Comparison of ENCODE assay signal across 24 mouse cellular contexts in the genomic region with DNA sequence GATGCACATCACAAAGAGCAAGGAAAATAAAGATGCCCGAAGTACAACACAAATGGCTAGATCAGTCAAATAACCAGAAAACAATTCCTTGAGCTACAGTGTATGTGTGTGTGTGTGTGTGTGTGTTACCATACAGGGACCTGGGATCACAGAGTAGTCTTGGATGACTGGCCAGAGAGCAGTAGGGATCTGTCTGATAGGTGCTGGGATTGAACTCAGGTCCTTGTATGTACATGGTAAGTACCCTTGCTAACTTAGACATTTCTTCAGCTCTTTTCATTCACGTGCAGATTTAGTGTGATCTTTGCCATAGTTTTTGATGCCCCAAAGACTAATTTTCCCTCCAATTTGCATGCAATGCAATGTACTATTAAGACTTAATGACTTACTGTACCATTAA.
"Had no signal": no experiment of that assay in that cellular context is flagged by ENCODE, and none has a peak within 500 bp of the region (broad histone marks: within the 10 kb centered on the region; RNA-seq: fewer than 3 reads in every experiment).

No protein-coding gene starts in this region.

- H3K4me2 ChIP-seq: heart, embryonic 11.5 days; heart, embryonic 13.5 days; heart, embryonic 15.5 days; kidney, embryonic 15.5 days; limb, embryonic 12.5 days; liver, embryonic 11.5 days had no signal

- ATAC-seq: forebrain, postnatal 0 days; hindbrain, postnatal 0 days; intestine, embryonic 16.5 days had no signal

- H3K4me3 ChIP-seq: heart, embryonic 13.5 days; heart, embryonic 15.5 days; kidney, embryonic 15.5 days; layer of hippocampus, adult 2 months; left cerebral cortex, adult 2 months; limb, embryonic 10.5 days; limb, embryonic 12.5 days had no signal

- H3K9me3 ChIP-seq: heart, embryonic 13.5 days; heart, embryonic 15.5 days; kidney, embryonic 15.5 days; limb, embryonic 10.5 days; limb, embryonic 12.5 days had no signal

- DNase-seq: forebrain, postnatal 0 days; gastrocnemius, postnatal 14 days; gastrocnemius, postnatal 36 days; heart, adult 18-20 months; heart, postnatal 14 days; heart, postnatal 36 days; kidney, adult 11 months; kidney, adult 2 months; kidney, adult 9 months; kidney, postnatal 14 days; kidney, postnatal 36 days; liver had no signal

- H3K4me1 ChIP-seq: heart, embryonic 15.5 days; kidney, embryonic 15.5 days; limb, embryonic 10.5 days; limb, embryonic 12.5 days had no signal

- H3K36me3 ChIP-seq: heart, embryonic 13.5 days; heart, embryonic 15.5 days; kidney, embryonic 15.5 days; limb, embryonic 10.5 days; limb, embryonic 12.5 days had no signal

- H3K27ac ChIP-seq: heart, embryonic 13.5 days; heart, embryonic 15.5 days; hindbrain, postnatal 0 days; kidney, embryonic 15.5 days; kidney, postnatal 0 days; layer of hippocampus, adult 2 months; left cerebral cortex, adult 2 months; limb, embryonic 10.5 days; limb, embryonic 12.5 days had no signal

- H3K9ac ChIP-seq: forebrain, postnatal 0 days; heart, embryonic 13.5 days; heart, embryonic 15.5 days; kidney, embryonic 15.5 days; limb, embryonic 12.5 days had no signal

- H3K27me3 ChIP-seq: heart, embryonic 13.5 days; heart, embryonic 15.5 days; kidney, embryonic 15.5 days; limb, embryonic 12.5 days had no signal
